Mouse (Mus musculus): ENCODE measurements at regions not wholly inside any gene's neighbourhood (a gene's known extent, or its start where the extent isn't known, plus 50 kb on each side); places are given as distances from the start of the nearest gene placed in this dataset.

- DNase-seq (ENCODE audit: low read depth), result no peak
These were observed 132.2 kb upstream of the Tmpo start for GRCm38 (mm10) chr10:91313316-91313715.

GRCm38 (mm10) chr10:91312913-91313312 lies 131.8 kb upstream of the Tmpo start:
- no peak for DNase-seq (ENCODE audit: low read depth)

GRCm38 (mm10) chr10:91300067-91300466 lies 119.0 kb upstream of the Tmpo start:
- DNase-seq (ENCODE audit: low read depth), result peak; percentile 33

GRCm38 (mm10) chr10:91297792-91298460 lies 116.8 kb upstream of the Tmpo start:
- peak; percentile 83 for DNase-seq (ENCODE audit: low read depth)

GRCm38 (mm10) chr10:91295345-91295744 lies 114.2 kb upstream of the Tmpo start:
- DNase-seq (ENCODE audit: low read depth), result peak; percentile 11

- no peak for DNase-seq (ENCODE audit: low read depth)
These were observed 112.1 kb upstream of the Tmpo start for GRCm38 (mm10) chr10:91293226-91293625.

- DNase-seq (ENCODE audit: low read depth), result no peak
These were observed 103.1 kb upstream of the Tmpo start for GRCm38 (mm10) chr10:91284259-91284658.

- peak; percentile 92 for DNase-seq (ENCODE audit: low read depth)
These were observed 90.0 kb upstream of the Tmpo start for GRCm38 (mm10) chr10:91270955-91271741.

- DNase-seq (ENCODE audit: low read depth), result peak; percentile 77
These were observed 89.3 kb upstream of the Tmpo start for GRCm38 (mm10) chr10:91270268-91270954.

- no peak for DNase-seq (ENCODE audit: low read depth)
These were observed 86.8 kb upstream of the Tmpo start for GRCm38 (mm10) chr10:91267886-91268285.

GRCm38 (mm10) chr10:91260416-91260815 lies 79.3 kb upstream of the Tmpo start:
- no peak for DNase-seq (ENCODE audit: low read depth)

- no peak for DNase-seq (ENCODE audit: low read depth)
These were observed 68.6 kb upstream of the Tmpo start for GRCm38 (mm10) chr10:91249681-91250195.

- peak; percentile 81 for DNase-seq (ENCODE audit: low read depth)
These were observed 63.2 kb upstream of the Tmpo start for GRCm38 (mm10) chr10:91244297-91244696.

- no peak for DNase-seq (ENCODE audit: low read depth)
These were observed 61.5 kb upstream of the Tmpo start for GRCm38 (mm10) chr10:91242491-91243046.

- DNase-seq (ENCODE audit: low read depth), result peak; percentile 78
These were observed 60.5 kb upstream of the Tmpo start for GRCm38 (mm10) chr10:91241611-91242005.

GRCm38 (mm10) chr10:91240856-91241610 lies 59.9 kb upstream of the Tmpo start:
- peak; percentile 79 for DNase-seq (ENCODE audit: low read depth)

- no peak for DNase-seq (ENCODE audit: low read depth)
These were observed 59.2 kb upstream of the Tmpo start for GRCm38 (mm10) chr10:91240320-91240719.

- DNase-seq (ENCODE audit: low read depth), result peak; percentile 89
These were observed 55.7 kb upstream of the Tmpo start for GRCm38 (mm10) chr10:91236844-91237243.

- no peak for DNase-seq (ENCODE audit: low read depth)
These were observed 53.6 kb upstream of the Tmpo start for GRCm38 (mm10) chr10:91234709-91235108.
